Mouse (Mus musculus): ENCODE results near the gene Dpy30.

DNA sequence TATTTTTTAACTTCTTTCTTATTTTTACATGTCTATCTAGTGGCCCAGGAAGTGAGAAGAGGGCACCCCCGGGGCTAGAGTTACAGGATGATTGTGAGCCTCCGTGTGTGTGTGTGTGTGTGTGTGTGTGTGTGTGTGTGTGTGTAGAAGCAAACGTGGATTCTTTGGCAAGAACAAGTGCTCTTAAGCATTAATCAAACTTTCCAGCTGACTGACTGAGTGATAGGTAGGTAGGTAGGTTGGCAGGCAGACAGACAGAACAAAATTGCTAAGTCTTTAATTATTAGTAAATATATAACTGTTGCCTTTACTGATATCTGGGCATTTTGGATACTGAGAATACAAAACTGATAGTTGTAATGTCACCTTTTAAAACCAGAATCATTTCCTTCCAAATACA is 49.3 kb downstream of the Dpy30 start:
- TF ChIP-seq POLR2A (IDR thresholded peaks at IDR 0.05; ENCODE audit: control insufficient read depth in 1 of 2, insufficient read depth in 1 of 2, low read depth in 1 of 2, low read length in 2 of 2, poor library complexity in 1 of 2) (no peak), CTCF (IDR thresholded peaks at IDR 0.05 in 2 of 3, conservative IDR thresholded peaks at IDR 0.05 in 1 of 3; ENCODE audit: control insufficient read depth in 1 of 3, insufficient read depth in 1 of 3, low read depth in 2 of 3, low read length in 3 of 3, poor library complexity in 1 of 3, severe bottlenecking in 1 of 3) (no peak)
